Mouse (Mus musculus) embryonic fibroblast, embryonic 13.5 days (primary cell): ENCODE data around the gene Xkr8.

ENCODE experiments used
- CTCF ChIP-seq: IDR thresholded peaks from 2 replicates; pipeline ENCODE4 v1.5.1; 2011; ENCODE audit warnings: mild to moderate bottlenecking, control low read depth, low read length, moderate library complexity, borderline replicate concordance; ENCODE audit not compliant: insufficient read depth
- POLR2A ChIP-seq: IDR thresholded peaks from 2 replicates; pipeline ENCODE4 v1.6.1; 2011; ENCODE audit warnings: low read depth, mild to moderate bottlenecking, control low read depth, low read length, moderate library complexity

GRCm38 (mm10) chr4:132757633-132758351, 25.4 kb upstream of the Xkr8 start:
- TF ChIP-seq CTCF (no peak), POLR2A (no peak)
